Mouse (Mus musculus) brain, embryonic 14.5 days (tissue): ENCODE results near the gene Tnnt2.

Source experiments
- CTCF ChIP-seq: fragments of 200-500 bp; IDR thresholded peaks from 2 replicates; pipeline ENCODE4 v1.5.1; 2012; ENCODE audit warnings: inconsistent platforms, mild to moderate bottlenecking, moderate library complexity, borderline replicate concordance; ENCODE audit not compliant: insufficient read depth, insufficient read length; ENCODE audit errors: extremely low read depth
- POLR2A ChIP-seq: fragments of 200-500 bp; IDR thresholded peaks from 2 replicates; pipeline ENCODE4 v1.6.1; 2012; ENCODE audit warnings: mild to moderate bottlenecking, inconsistent platforms, borderline replicate concordance; ENCODE audit not compliant: poor library complexity, insufficient read depth, insufficient read length, severe bottlenecking; ENCODE audit errors: extremely low read depth

GRCm38 (mm10) chr1:135899991-135900515, 63.9 kb downstream of the Tnnt2 start:
- TF ChIP-seq CTCF, result no peak
- TF ChIP-seq POLR2A, result no peak
